ENCODE assay signal across 10 mouse cellular contexts in the genomic region with DNA sequence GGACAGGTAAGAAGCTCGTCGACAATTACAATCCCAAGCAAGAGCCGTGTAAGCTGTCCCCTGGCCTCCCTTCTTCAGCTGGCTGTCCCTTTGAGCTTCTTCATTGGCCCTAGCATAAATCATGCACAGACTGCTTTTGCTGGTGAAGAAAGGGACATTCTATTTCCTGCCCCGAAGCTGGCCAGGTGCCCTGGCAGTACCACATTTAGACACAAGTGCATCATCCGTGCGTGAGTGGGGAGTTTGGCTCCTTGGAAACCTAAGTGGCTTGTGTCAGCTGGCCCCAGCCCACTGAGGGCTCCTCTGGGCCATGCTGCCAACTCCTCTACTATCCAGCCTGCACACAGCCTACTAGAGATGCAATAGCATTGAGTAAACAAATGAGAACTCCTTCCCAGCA. TPM values are rescaled to one million over a fixed set of nuclear protein-coding genes. Genes with fewer than 3 reads are reported as not detected.
DNase-seq lines count a peak whose midpoint lies in the region; ATAC-seq and TF ChIP-seq lines count a peak whose summit lies in the region.
"Had no signal": no experiment of that assay in that cellular context is flagged by ENCODE, and none has a peak within 500 bp of the region (broad histone marks: within the 10 kb centered on the region; RNA-seq: fewer than 3 reads in every experiment).

A gene (minus strand): TSS at position 141 of the 400 bp plus-strand sequence.

- H3K4me3 ChIP-seq in midbrain, postnatal 0 days (ENCODE audit: low read depth, low read length): no peak within 1 kb of the TSS
- no peak within 1 kb of the TSS for H3K4me3 ChIP-seq in midbrain, embryonic 11.5 days (ENCODE audit: low read depth, low read length)
- H3K4me3 ChIP-seq in heart, embryonic 11.5 days (ENCODE audit: low read depth, low read length): no peak within 1 kb of the TSS
- no peak within 1 kb of the TSS for H3K4me3 ChIP-seq in lung, adult 2 months (replicated peaks; ENCODE audit: extremely low read depth, low read depth, low read length)
- H3K4me3 ChIP-seq: erythroblast, embryonic 14.5 days; hindbrain, embryonic 12.5 days had no signal

- no peak within 1 kb of the TSS for H3K4me2 ChIP-seq in midbrain, postnatal 0 days (ENCODE audit: low read depth, low read length, poor library complexity, severe bottlenecking)
- H3K4me2 ChIP-seq in midbrain, embryonic 11.5 days: no peak within 1 kb of the TSS
- no peak within 1 kb of the TSS for H3K4me2 ChIP-seq in heart, embryonic 11.5 days
- H3K4me2 ChIP-seq: hindbrain, embryonic 12.5 days had no signal

- TF ChIP-seq POLR2A in lung, adult 2 months (IDR thresholded peaks at IDR 0.05; ENCODE audit: borderline replicate concordance, extremely low read depth, low read depth, low read length): no peak

- ATAC-seq in midbrain, postnatal 0 days (ENCODE audit: low FRiP score): no peak
- no peak for ATAC-seq in midbrain, embryonic 11.5 days (ENCODE audit: low FRiP score)
- ATAC-seq in heart, embryonic 11.5 days (replicated peaks; ENCODE audit: insufficient number of reproducible peaks, low FRiP score, low TSS enrichment): no peak

- TF ChIP-seq CTCF in midbrain, postnatal 0 days (IDR thresholded peaks at IDR 0.05): no peak
- TF ChIP-seq CTCF in lung, adult 2 months (IDR thresholded peaks at IDR 0.05; ENCODE audit: insufficient read depth, low read length): no peak

- H3K27me3 ChIP-seq in midbrain, postnatal 0 days (ENCODE audit: insufficient read depth, low read length): no peaks in the 10 kb centered on the region
- no peaks in the 10 kb centered on the region for H3K27me3 ChIP-seq in midbrain, embryonic 11.5 days (ENCODE audit: control insufficient read depth, insufficient read depth, low read length)
- no peaks in the 10 kb centered on the region for H3K27me3 ChIP-seq in heart, embryonic 11.5 days (ENCODE audit: control insufficient read depth, insufficient read depth, low read length)
- H3K27me3 ChIP-seq: hindbrain, embryonic 12.5 days had no signal

- H3K27ac ChIP-seq in midbrain, postnatal 0 days (ENCODE audit: low read depth, low read length): no peak within 1 kb of the TSS
- H3K27ac ChIP-seq in midbrain, embryonic 11.5 days (ENCODE audit: low read depth, low read length): no peak within 1 kb of the TSS
- no peak within 1 kb of the TSS for H3K27ac ChIP-seq in heart, embryonic 11.5 days (ENCODE audit: low read depth, low read length)
- H3K27ac ChIP-seq: hindbrain, embryonic 12.5 days; macrophage had no signal

- no peaks in the 10 kb centered on the region for H3K36me3 ChIP-seq in midbrain, postnatal 0 days (ENCODE audit: insufficient read depth, low read length)
- no peaks in the 10 kb centered on the region for H3K36me3 ChIP-seq in midbrain, embryonic 11.5 days (ENCODE audit: control insufficient read depth, insufficient read depth, low read length)
- H3K36me3 ChIP-seq in heart, embryonic 11.5 days (ENCODE audit: control insufficient read depth, insufficient read depth, low read length): no peaks in the 10 kb centered on the region
- H3K36me3 ChIP-seq: hindbrain, embryonic 12.5 days had no signal

- H3K9me3 ChIP-seq in midbrain, postnatal 0 days (ENCODE audit: low read length): no peaks in the 10 kb centered on the region
- H3K9me3 ChIP-seq in midbrain, embryonic 11.5 days (ENCODE audit: control insufficient read depth, low read length): no peaks in the 10 kb centered on the region
- H3K9me3 ChIP-seq in heart, embryonic 11.5 days (replicated peaks; ENCODE audit: control insufficient read depth, low read length): no peaks in the 10 kb centered on the region
- H3K9me3 ChIP-seq: hindbrain, embryonic 12.5 days had no signal

- WGBS in midbrain, postnatal 0 days: 82% methylated on average over 6 of the region's 6 CpGs
- WGBS in midbrain, embryonic 11.5 days: 89% methylated on average over 6 of the region's 6 CpGs
- 68% methylated on average over 6 of the region's 6 CpGs for WGBS in heart, embryonic 11.5 days (ENCODE audit: insufficient replicate concordance)
- 53% methylated on average over 6 of the region's 6 CpGs for WGBS in lung, adult 2 months

- H3K9ac ChIP-seq in midbrain, postnatal 0 days (replicated peaks; ENCODE audit: low read length, poor library complexity, severe bottlenecking): no peak within 1 kb of the TSS
- no peak within 1 kb of the TSS for H3K9ac ChIP-seq in midbrain, embryonic 11.5 days (ENCODE audit: low read length)
- no peak within 1 kb of the TSS for H3K9ac ChIP-seq in heart, embryonic 11.5 days (ENCODE audit: low read depth, low read length)
- H3K9ac ChIP-seq: hindbrain, embryonic 12.5 days had no signal

- peak; percentile 48 for DNase-seq in midbrain, postnatal 0 days (ENCODE audit: low spot score)
- no peak for DNase-seq in midbrain, embryonic 11.5 days (ENCODE audit: low spot score, missing footprints)
- DNase-seq in left cerebral cortex, postnatal 14 days (ENCODE audit: low spot score in 2 of 2): peak; percentile 26 to 64
- no peak for DNase-seq in Muller cell, postnatal 12 days (ENCODE audit: inconsistent ontology term)
- no peak for DNase-seq in testis, postnatal 14 days (ENCODE audit: low spot score)
- no peak for DNase-seq in lung, adult 2 months

- intact Hi-C loops in left cerebral cortex, postnatal 14 days (cut with DNase I): no loop called here

- no peaks in the 10 kb centered on the region for H3K4me1 ChIP-seq in midbrain, postnatal 0 days (ENCODE audit: insufficient read depth, low read length)
- H3K4me1 ChIP-seq in midbrain, embryonic 11.5 days (ENCODE audit: control insufficient read depth, insufficient read depth, low read length): no peaks in the 10 kb centered on the region
- H3K4me1 ChIP-seq in heart, embryonic 11.5 days (ENCODE audit: control insufficient read depth, insufficient read depth, low read length): peaks cover 23% of the 10 kb centered on the region
- no peaks in the 10 kb centered on the region; the same call in 1 of the 2 replicates for H3K4me1 ChIP-seq in lung, adult 2 months (ENCODE audit: control insufficient read depth, insufficient read depth, low read length)
- H3K4me1 ChIP-seq: hindbrain, embryonic 12.5 days had no signal

RNA-seq across cellular contexts. Expression of the gene that starts here (rescaled TPM):
- 0.09 TPM in 1 of 2 replicates, not detected in the other for total RNA-seq in midbrain, postnatal 0 days (2014; rRNA removed)
- 0.18 and 0.46 TPM in 2 replicates for polyA plus RNA-seq in midbrain, postnatal 0 days (2015; fragmentation: Nextera tagmentation; extraction: Ambion mirVana)
- polyA plus RNA-seq in midbrain, embryonic 11.5 days (2014; fragmentation: Nextera tagmentation; extraction: Ambion mirVana): 1.7 and 2.1 TPM in 2 replicates
- polyA plus RNA-seq in heart, embryonic 11.5 days (2014; fragmentation: Nextera tagmentation; extraction: Ambion mirVana): 167 and 212 TPM in 2 replicates
- total RNA-seq in left cerebral cortex, postnatal 14 days (2021): 1 to 10 TPM; 1.9 to 3.5 TPM
- 2.2 and 7.2 TPM in 2 replicates for polyA plus RNA-seq in lung, adult 2 months (2012; rRNA removed)

Comparison
In these comparisons a context has a peak if more than half of its experiments do, and no peak if none do; other contexts are left out.
1. RNA of the gene that starts here (polyA plus RNA-seq): 167 to 212 TPM in heart, embryonic 11.5 days; 2.2 to 7.2 TPM in lung, adult 2 months, 1.7 to 2.1 TPM in midbrain, embryonic 11.5 days and 0.18 to 0.46 TPM in midbrain, postnatal 0 days; every median in the first group is over 10 times any median in the second.
2. Peak in DNase-seq in midbrain, postnatal 0 days; RNA of the gene not detected or under 1 TPM.
3. DNase-seq: peak in left cerebral cortex, postnatal 14 days (2 of 2); none in midbrain, embryonic 11.5 days (single experiment), Muller cell, postnatal 12 days (single experiment), testis, postnatal 14 days (single experiment) and lung, adult 2 months (single experiment).